Mouse (Mus musculus) liver, postnatal 0 days (tissue): ENCODE data around the gene Dcakd. TPM values are rescaled to one million over a fixed set of nuclear protein-coding genes. Genes with fewer than 3 reads are reported as not detected.

ENCODE experiments used
- ATAC-seq: fragments of 200-750 bp; cut with Nextera tagmentation; 2 replicates; pipeline ENCODE4 v1.8.0; 2017; ENCODE audit warnings: mild to moderate bottlenecking, moderate library complexity
- DNase-seq: peaks from one replicate; pipeline ENCODE4 v3.0.0-alpha.2; 2016
- H3K27ac ChIP-seq: fragments of 300-500 bp; sonication (generic); 2 replicates; pipeline ENCODE4 v1.5.1; 2014; ENCODE audit warnings: antibody characterized with exemption, moderate library complexity, mild to moderate bottlenecking, low read depth
- H3K27me3 ChIP-seq: fragments of 300-500 bp; sonication (generic); 2 replicates; pipeline ENCODE4 v1.6.1; 2014; ENCODE audit warnings: low read length, control low read depth, mixed read lengths; ENCODE audit not compliant: insufficient read depth
- H3K36me3 ChIP-seq: fragments of 300-500 bp; sonication (generic); replicated peaks from 2 replicates; pipeline ENCODE4 v1.6.1; 2014; ENCODE audit warnings: mild to moderate bottlenecking, control low read depth, low read length, moderate library complexity, mixed read lengths; ENCODE audit not compliant: insufficient read depth
- H3K4me1 ChIP-seq: fragments of 300-500 bp; sonication (generic); 2 replicates; pipeline ENCODE4 v1.6.1; 2014; ENCODE audit warnings: antibody characterized with exemption, mild to moderate bottlenecking, control low read depth; ENCODE audit not compliant: insufficient read depth
- H3K4me2 ChIP-seq: fragments of 300-500 bp; sonication (generic); 2 replicates; pipeline ENCODE4 v1.6.1; 2014; ENCODE audit warnings: low read depth, mild to moderate bottlenecking, low read length, moderate library complexity, mixed read lengths
- H3K4me3 ChIP-seq: fragments of 300-500 bp; sonication (generic); 2 replicates; pipeline ENCODE4 v1.5.1; 2014; ENCODE audit warnings: low read depth, low read length
- H3K9ac ChIP-seq: fragments of 300-500 bp; sonication (generic); replicated peaks from 2 replicates; pipeline ENCODE4 v1.6.1; 2014; ENCODE audit warnings: mild to moderate bottlenecking, moderate library complexity
- H3K9me3 ChIP-seq: fragments of 300-500 bp; sonication (generic); 2 replicates; pipeline ENCODE4 v1.6.1; 2016; ENCODE audit warnings: mild to moderate bottlenecking, control low read depth, low read length, mixed read lengths
- CTCF ChIP-seq: sonication (generic); IDR thresholded peaks from 2 replicates; pipeline ENCODE4 v1.5.1; 2016; ENCODE audit warnings: antibody characterized with exemption, low read depth
- EP300 ChIP-seq: IDR thresholded peaks from 2 replicates; pipeline ENCODE4 v1.6.1; 2016; ENCODE audit warnings: antibody characterized with exemption, low read depth, mild to moderate bottlenecking
- WGBS: fragments of 180-500 bp; shearing (Covaris S2); extraction: QIAGEN DNeasy Blood & Tissue Kit; methylation state at CpG from one replicate; pipeline ENCODE4 v1.1.7; 2014; ENCODE audit not compliant: insufficient replicate concordance; 5-methylcytosine and 5-hydroxymethylcytosine counted together
- polyA plus RNA-seq: library from polyadenylated mRNA; unstranded; fragments of >200 nt; fragmentation: Nextera tagmentation; extraction: Ambion mirVana; gene quantifications from 2 replicates; pipeline ENCODE4 v1.2.1, GENCODE M21; 2015

Gene Dcakd
- polyA plus RNA-seq, 1 experiment from 2014 or later: 32.5 TPM

- Histone ChIP-seq H3K4me1 (no peaks in the 10 kb centered on the region), H3K4me3 (no peak overlapping the region), H3K4me2 (no peak overlapping the region), H3K36me3 (peaks cover 40% of the 10 kb centered on the region), H3K27ac (no peak overlapping the region), H3K9me3 (no peaks in the 10 kb centered on the region), H3K27me3 (no peaks in the 10 kb centered on the region), H3K9ac (no peak overlapping the region)
- 94% methylated on average over 10 of the region's 10 CpGs for WGBS
- ATAC-seq (no peak), DNase-seq (no peak)
- TF ChIP-seq EP300 (no peak), CTCF (no peak)
These were observed 42.3 kb upstream of the Dcakd start for GRCm38 (mm10) chr11:103070322-103070880.

GRCm38 (mm10) chr11:103069731-103070130, 41.6 kb upstream of the Dcakd start:
- Histone ChIP-seq H3K9me3 (no peaks in the 10 kb centered on the region), H3K27ac (no peak overlapping the region), H3K4me1 (no peaks in the 10 kb centered on the region), H3K4me2 (no peak overlapping the region), H3K36me3 (peaks cover 45% of the 10 kb centered on the region), H3K4me3 (no peak overlapping the region), H3K27me3 (no peaks in the 10 kb centered on the region), H3K9ac (no peak overlapping the region)
- DNase-seq (no peak), ATAC-seq (no peak)
- 91% methylated on average over 2 of the region's 2 CpGs for WGBS
- no peak for TF ChIP-seq EP300
- TF ChIP-seq CTCF: no peak

- Histone ChIP-seq H3K27me3 (no peaks in the 10 kb centered on the region), H3K9ac (no peak overlapping the region), H3K27ac (no peak overlapping the region), H3K4me1 (no peaks in the 10 kb centered on the region), H3K4me3 (no peak overlapping the region), H3K4me2 (no peak overlapping the region), H3K36me3 (peaks cover 53% of the 10 kb centered on the region), H3K9me3 (no peaks in the 10 kb centered on the region)
- ATAC-seq (no peak), DNase-seq (no peak)
- 88% methylated on average over 11 of the region's 11 CpGs for WGBS
- TF ChIP-seq CTCF: no peak
- no peak for TF ChIP-seq EP300
These were observed 40.8 kb upstream of the Dcakd start for GRCm38 (mm10) chr11:103068884-103069283.

- WGBS: 77% methylated on average over 4 of the region's 4 CpGs
- Histone ChIP-seq H3K4me2 (no peak overlapping the region), H3K27ac (no peak overlapping the region), H3K36me3 (peaks cover 59% of the 10 kb centered on the region), H3K27me3 (no peaks in the 10 kb centered on the region), H3K9ac (no peak overlapping the region), H3K4me1 (no peaks in the 10 kb centered on the region), H3K4me3 (no peak overlapping the region), H3K9me3 (no peaks in the 10 kb centered on the region)
- ATAC-seq (no peak), DNase-seq (no peak)
- no peak for TF ChIP-seq CTCF
- no peak for TF ChIP-seq EP300
These were observed 40.1 kb upstream of the Dcakd start for GRCm38 (mm10) chr11:103068272-103068671.

- no peak overlapping the region for H3K27ac ChIP-seq
- no peaks in the 10 kb centered on the region for H3K4me1 ChIP-seq
- no peak overlapping the region for H3K4me2 ChIP-seq
- H3K9me3 ChIP-seq: no peaks in the 10 kb centered on the region
- no peaks in the 10 kb centered on the region for H3K27me3 ChIP-seq
- H3K36me3 ChIP-seq: peaks cover 63% of the 10 kb centered on the region
- no peak for TF ChIP-seq CTCF
- TF ChIP-seq EP300: no peak
- WGBS: 81% methylated on average over 8 of the region's 8 CpGs
- H3K9ac ChIP-seq: no peak overlapping the region
- ATAC-seq (no peak), DNase-seq (no peak)
- no peak overlapping the region for H3K4me3 ChIP-seq
These were observed 39.4 kb upstream of the Dcakd start for GRCm38 (mm10) chr11:103067457-103068001.

GRCm38 (mm10) chr11:103067051-103067361, 38.9 kb upstream of the Dcakd start:
- H3K36me3 ChIP-seq: peaks cover 66% of the 10 kb centered on the region
- TF ChIP-seq CTCF (no peak), EP300 (no peak)

More at GRCm38 (mm10) chr11:103067051-103067361, 38.9 kb upstream of the Dcakd start:
- no peak overlapping the region for H3K9ac ChIP-seq
- no peaks in the 10 kb centered on the region for H3K9me3 ChIP-seq
- ATAC-seq (no peak), DNase-seq (no peak)
- no peaks in the 10 kb centered on the region for H3K4me1 ChIP-seq
- H3K4me3 ChIP-seq: no peak overlapping the region
- H3K27ac ChIP-seq: no peak overlapping the region
- WGBS: 87% methylated on average over 6 of the region's 6 CpGs
- H3K27me3 ChIP-seq: no peaks in the 10 kb centered on the region
- H3K4me2 ChIP-seq: no peak overlapping the region
